Comparison of ENCODE assay signal across 13 mouse cellular contexts in the genomic region with DNA sequence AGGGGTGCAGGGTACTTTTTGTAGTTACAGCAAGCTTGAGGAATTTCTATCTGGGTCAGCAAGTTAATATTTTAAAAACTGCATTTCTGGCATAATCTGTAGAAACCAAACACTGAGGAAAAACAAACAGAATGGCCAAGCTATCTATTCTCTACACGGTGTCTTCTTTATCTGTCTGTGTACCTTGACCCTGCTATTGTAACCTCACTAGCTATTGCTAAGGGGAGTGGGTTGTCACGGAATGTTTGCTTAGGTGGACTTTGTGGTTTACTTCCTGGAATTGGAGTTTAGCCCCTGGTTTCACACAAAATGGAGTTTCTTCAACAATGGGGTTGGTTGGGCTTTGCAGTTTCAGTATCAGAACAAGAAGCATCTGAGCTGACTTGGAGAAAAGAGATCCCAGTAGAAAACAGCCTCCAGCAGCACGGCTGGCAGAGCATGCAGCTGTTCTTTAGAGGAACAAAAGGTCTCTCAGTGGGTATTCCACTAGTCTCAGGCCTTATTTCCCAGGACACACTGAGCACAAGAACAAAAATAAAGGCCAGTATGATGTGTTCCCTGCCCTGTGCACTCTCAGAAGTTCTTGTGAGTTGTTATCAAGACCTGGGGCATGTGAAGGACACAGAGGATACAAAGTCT.
A peak's percentile ranks its signal among the peaks of the same experiment; 100 is the strongest.
DNase-seq lines count a peak whose midpoint lies in the region; ATAC-seq lines count a peak whose summit lies in the region.
"Had no signal": no experiment of that assay in that cellular context is flagged by ENCODE, and none has a peak within 500 bp of the region (broad histone marks: within the 10 kb centered on the region; RNA-seq: fewer than 3 reads in every experiment).

No protein-coding gene starts in this region.

- no peak overlapping the region for H3K4me3 ChIP-seq in hindbrain, embryonic 12.5 days
- no peak overlapping the region for H3K4me3 ChIP-seq in hindbrain, embryonic 14.5 days (replicated peaks; ENCODE audit: low read length)
- H3K4me3 ChIP-seq in neural tube, embryonic 12.5 days: no peak overlapping the region
- H3K4me3 ChIP-seq in neural tube, embryonic 15.5 days (replicated peaks): no peak overlapping the region
- H3K4me3 ChIP-seq in intestine, embryonic 16.5 days (ENCODE audit: low read length): no peak overlapping the region
- H3K4me3 ChIP-seq: erythroblast, embryonic 14.5 days; layer of hippocampus, adult 2 months; lung, embryonic 15.5 days had no signal

- 0 out of 2 replicates have a peak overlapping the region, but pooled peaks have one; percentile 35 for H3K27ac ChIP-seq in hindbrain, embryonic 12.5 days
- H3K27ac ChIP-seq in hindbrain, embryonic 14.5 days: no peak overlapping the region
- H3K27ac ChIP-seq in neural tube, embryonic 12.5 days: no peak overlapping the region
- H3K27ac ChIP-seq in neural tube, embryonic 15.5 days (replicated peaks): no peak overlapping the region
- H3K27ac ChIP-seq in intestine, embryonic 16.5 days (ENCODE audit: low read length): no peak overlapping the region
- H3K27ac ChIP-seq: layer of hippocampus, adult 2 months; lung, embryonic 15.5 days had no signal

- H3K36me3 ChIP-seq in hindbrain, embryonic 12.5 days: no peaks in the 10 kb centered on the region
- H3K36me3 ChIP-seq in hindbrain, embryonic 14.5 days (replicated peaks; ENCODE audit: control insufficient read depth, insufficient read depth): no peaks in the 10 kb centered on the region
- H3K36me3 ChIP-seq in neural tube, embryonic 12.5 days: no peaks in the 10 kb centered on the region
- H3K36me3 ChIP-seq in neural tube, embryonic 15.5 days: no peaks in the 10 kb centered on the region
- H3K36me3 ChIP-seq in intestine, embryonic 16.5 days (ENCODE audit: control insufficient read depth, insufficient read depth, low read length): no peaks in the 10 kb centered on the region
- H3K36me3 ChIP-seq: lung, embryonic 15.5 days had no signal

- H3K4me2 ChIP-seq in hindbrain, embryonic 12.5 days (replicated peaks): no peak overlapping the region
- H3K4me2 ChIP-seq in hindbrain, embryonic 14.5 days (replicated peaks): no peak overlapping the region
- no peak overlapping the region for H3K4me2 ChIP-seq in neural tube, embryonic 12.5 days (replicated peaks)
- no peak overlapping the region for H3K4me2 ChIP-seq in neural tube, embryonic 15.5 days
- H3K4me2 ChIP-seq in intestine, embryonic 16.5 days (ENCODE audit: low read depth, low read length): no peak overlapping the region
- H3K4me2 ChIP-seq: lung, embryonic 15.5 days had no signal

- ATAC-seq in hindbrain, embryonic 12.5 days (ENCODE audit: low FRiP score): no peak; the same call in 1 of the 2 replicates
- ATAC-seq in hindbrain, embryonic 14.5 days (ENCODE audit: low FRiP score): no peak
- ATAC-seq in neural tube, embryonic 12.5 days (ENCODE audit: low FRiP score, low read depth): peak; percentile 15; the same call in 1 of the 2 replicates
- ATAC-seq in neural tube, embryonic 15.5 days (ENCODE audit: low FRiP score): no peak
- ATAC-seq in intestine, embryonic 16.5 days: peak; percentile 64; the same call in 1 of the 2 replicates
- no peak for ATAC-seq in erythroblast, adult 5-6 weeks (replicated peaks; ENCODE audit: low FRiP score, poor library complexity, severe bottlenecking)

- no peaks in the 10 kb centered on the region for H3K9me3 ChIP-seq in hindbrain, embryonic 12.5 days (replicated peaks)
- H3K9me3 ChIP-seq in hindbrain, embryonic 14.5 days (ENCODE audit: control insufficient read depth, low read length): no peaks in the 10 kb centered on the region
- H3K9me3 ChIP-seq in neural tube, embryonic 12.5 days: no peaks in the 10 kb centered on the region
- no peaks in the 10 kb centered on the region for H3K9me3 ChIP-seq in neural tube, embryonic 15.5 days (replicated peaks)
- no peaks in the 10 kb centered on the region for H3K9me3 ChIP-seq in intestine, embryonic 16.5 days (ENCODE audit: control insufficient read depth, low read length)
- H3K9me3 ChIP-seq: lung, embryonic 15.5 days had no signal

- WGBS in hindbrain, embryonic 12.5 days: 8% methylated on average over 3 of the region's 3 CpGs
- WGBS in hindbrain, embryonic 14.5 days: 14% methylated on average over 3 of the region's 3 CpGs
- WGBS in neural tube, embryonic 12.5 days: 9% methylated on average over 3 of the region's 3 CpGs
- 16% methylated on average over 3 of the region's 3 CpGs for WGBS in neural tube, embryonic 15.5 days
- 26% methylated on average over 3 of the region's 3 CpGs for WGBS in intestine, embryonic 16.5 days

- H3K9ac ChIP-seq in hindbrain, embryonic 12.5 days: no peak overlapping the region
- H3K9ac ChIP-seq in hindbrain, embryonic 14.5 days: no peak overlapping the region
- H3K9ac ChIP-seq in neural tube, embryonic 12.5 days: no peak overlapping the region
- no peak overlapping the region for H3K9ac ChIP-seq in neural tube, embryonic 15.5 days (replicated peaks)
- H3K9ac ChIP-seq in intestine, embryonic 16.5 days (ENCODE audit: low read depth, low read length): no peak overlapping the region
- H3K9ac ChIP-seq: lung, embryonic 15.5 days had no signal

- H3K27me3 ChIP-seq in hindbrain, embryonic 12.5 days: no peaks in the 10 kb centered on the region
- H3K27me3 ChIP-seq in hindbrain, embryonic 14.5 days (ENCODE audit: control insufficient read depth, insufficient read depth, low read length): no peaks in the 10 kb centered on the region
- no peaks in the 10 kb centered on the region for H3K27me3 ChIP-seq in neural tube, embryonic 12.5 days (replicated peaks)
- H3K27me3 ChIP-seq in neural tube, embryonic 15.5 days (replicated peaks): no peaks in the 10 kb centered on the region
- H3K27me3 ChIP-seq in intestine, embryonic 16.5 days (replicated peaks; ENCODE audit: control insufficient read depth, insufficient read depth, low read length): no peaks in the 10 kb centered on the region
- H3K27me3 ChIP-seq: lung, embryonic 15.5 days had no signal

- peaks cover 10% of the 10 kb centered on the region for H3K4me1 ChIP-seq in hindbrain, embryonic 12.5 days
- 0 out of 2 replicates have a peak, but pooled peaks cover 6% of the 10 kb centered on the region for H3K4me1 ChIP-seq in hindbrain, embryonic 14.5 days (replicated peaks; ENCODE audit: control insufficient read depth, insufficient read depth, low read length)
- H3K4me1 ChIP-seq in neural tube, embryonic 12.5 days: peaks cover 10% of the 10 kb centered on the region; the same call in 1 of the 2 replicates
- peaks cover 4% of the 10 kb centered on the region; the same call in 1 of the 2 replicates for H3K4me1 ChIP-seq in neural tube, embryonic 15.5 days
- H3K4me1 ChIP-seq in intestine, embryonic 16.5 days (ENCODE audit: control insufficient read depth, insufficient read depth, low read length): no peaks in the 10 kb centered on the region
- H3K4me1 ChIP-seq: lung, embryonic 15.5 days had no signal

- no peak for DNase-seq in hindbrain, embryonic 14.5 days (ENCODE audit: low spot score)
- no peak for DNase-seq in adrenal gland, postnatal 10 days
- DNase-seq: cerebellum, postnatal 25 days; kidney, adult 8-10 months; thymus, postnatal 25 days had no signal

Comparison
In these comparisons a context has a peak if more than half of its experiments do, and no peak if none do; other contexts are left out.
1. ATAC-seq: peak in neural tube, embryonic 12.5 days (single experiment) and intestine, embryonic 16.5 days (single experiment); none in hindbrain, embryonic 12.5 days (single experiment), hindbrain, embryonic 14.5 days (single experiment), neural tube, embryonic 15.5 days (single experiment) and erythroblast, adult 5-6 weeks (single experiment).